Comparison of ENCODE assay signal across 8 mouse cellular contexts in genomic region chr10:17727161-17727925, GRCm38 (mm10). TPM values are rescaled to one million over a fixed set of nuclear protein-coding genes. Genes with fewer than 3 reads are reported as not detected.
DNase-seq lines count a peak whose midpoint lies in the region; ATAC-seq lines count a peak whose summit lies in the region.

No protein-coding gene starts in this region.

- peak overlapping the region; percentile 49 for H3K4me2 ChIP-seq in heart, embryonic 15.5 days

- H3K27me3 ChIP-seq in heart, embryonic 15.5 days, result no peaks in the 10 kb centered on the region

- ATAC-seq in heart, embryonic 15.5 days (replicated peaks; ENCODE audit: insufficient number of reproducible peaks, insufficient read depth, low FRiP score, low read depth), result no peak
- peak; percentile 40 for ATAC-seq in megakaryocyte-erythroid progenitor cell, adult 5-6 weeks (replicated peaks; ENCODE audit: low FRiP score, low TSS enrichment, poor library complexity, severe bottlenecking)
- no peak for ATAC-seq in activated CD4-positive, CD25-positive, alpha-beta regulatory T cell, adult 4 months

- no peaks in the 10 kb centered on the region for H3K36me3 ChIP-seq in heart, embryonic 15.5 days

- WGBS in heart, embryonic 15.5 days, result 16% methylated on average over 15 of the region's 15 CpGs

- H3K27ac ChIP-seq in heart, embryonic 15.5 days, result peak overlapping the region; percentile 74

- no peaks in the 10 kb centered on the region for H3K9me3 ChIP-seq in heart, embryonic 15.5 days (replicated peaks)

- peak overlapping the region; percentile 2; the same call in 1 of the 2 replicates for H3K4me3 ChIP-seq in heart, embryonic 15.5 days

- no peak overlapping the region for H3K9ac ChIP-seq in heart, embryonic 15.5 days

- peak; percentile 20 to 28 for DNase-seq in frontal cortex, postnatal 36 days (ENCODE audit: low spot score in 2 of 2)
- DNase-seq in frontal cortex, postnatal 10 days (ENCODE audit: low spot score in 2 of 2), result no peak
- peak; percentile 60 for DNase-seq in adipocyte (ENCODE audit: low spot score)
- peak; percentile 43 for DNase-seq in embryo, embryonic 11.5 days (ENCODE audit: low read depth, low spot score)
- peak; percentile 75 for DNase-seq in kidney, postnatal 14 days

- peaks cover 28% of the 10 kb centered on the region for H3K4me1 ChIP-seq in heart, embryonic 15.5 days (replicated peaks)

RNA-seq across cellular contexts. Expression of gene Cited2, which starts 4.3 kb away (rescaled TPM):
- polyA plus RNA-seq in heart, embryonic 15.5 days (2015; fragmentation: Nextera tagmentation; extraction: Ambion mirVana), result 29.8 and 29.9 TPM in 2 replicates
- total RNA-seq in megakaryocyte-erythroid progenitor cell, adult 5-6 weeks (2014; fragmentation: Nextera tagmentation), result 10.1 and 13.7 TPM in 2 replicates
- 10.1 and 36.8 TPM in 2 replicates for total RNA-seq in megakaryocyte-erythroid progenitor cell, adult 5-6 weeks (2017)
- polyA plus RNA-seq in activated CD4-positive, CD25-positive, alpha-beta regulatory T cell, adult 4 months (2017; shearing (Covaris generic)), result 1 to 10 TPM; 5.1 to 7.6 TPM

Comparison
In these comparisons a context has a peak if more than half of its experiments do, and no peak if none do; other contexts are left out.
1. DNase-seq: peak in frontal cortex, postnatal 36 days (2 of 2), adipocyte (single experiment), embryo, embryonic 11.5 days (single experiment) and kidney, postnatal 14 days (single experiment); none in frontal cortex, postnatal 10 days (0 of 2).